Mouse (Mus musculus): ENCODE results near the gene Defb29.

DNA sequence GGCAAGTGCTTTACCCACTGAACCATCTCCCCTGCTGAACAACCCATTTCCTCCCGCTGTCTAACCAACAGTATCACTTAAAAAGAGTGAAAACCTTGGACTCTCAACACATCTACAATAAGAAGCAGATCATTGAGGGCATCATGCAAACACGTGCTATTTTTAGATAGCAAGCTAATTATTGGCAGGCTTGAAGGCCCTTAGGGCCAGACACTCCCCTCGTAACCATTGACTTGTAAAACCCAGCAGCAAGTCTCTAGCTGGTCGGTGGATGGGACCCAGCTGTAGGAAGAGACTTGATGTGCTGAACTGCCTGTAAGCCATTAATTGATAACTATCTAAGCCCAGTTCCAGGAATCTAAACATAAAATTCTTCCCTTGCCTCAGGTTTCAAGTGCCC lies 3.6 kb upstream of the Defb29 start:
- TF ChIP-seq CTCF (IDR thresholded peaks at IDR 0.05; ENCODE audit: borderline replicate concordance, control insufficient read depth, extremely low read depth, insufficient read depth, low read length, poor library complexity) (no peak), POLR2A (IDR thresholded peaks at IDR 0.05; ENCODE audit: control insufficient read depth, extremely low read depth, insufficient read depth, low read length, poor library complexity) (no peak)
